In the genomic region with DNA sequence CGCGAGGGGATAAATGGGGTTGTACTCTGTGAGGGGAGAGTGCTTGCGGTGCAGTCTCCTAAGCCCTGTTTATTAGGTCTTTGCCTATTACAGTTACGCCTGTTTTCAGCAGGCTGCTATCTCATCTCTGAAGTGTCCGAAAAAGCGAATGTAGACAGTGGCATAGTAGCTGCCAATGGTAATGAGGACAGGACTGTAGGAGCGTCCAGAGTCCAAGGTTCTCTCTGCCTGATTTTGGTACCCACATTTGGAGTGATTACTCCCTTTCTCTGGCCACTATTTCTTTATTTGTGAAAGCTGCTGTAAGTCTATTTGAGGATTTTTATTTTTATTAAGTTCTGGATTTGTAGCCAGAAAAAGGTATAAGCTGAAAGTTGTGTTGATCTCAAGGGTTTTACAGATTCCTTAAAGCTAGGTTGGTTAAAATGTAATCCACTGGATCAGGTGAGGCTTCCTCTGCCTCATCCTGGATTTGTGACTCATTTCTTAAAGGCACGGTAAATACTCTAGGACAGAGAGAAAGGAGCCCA, we compare ENCODE assay signal across 8 mouse cellular contexts. TPM values are rescaled to one million over a fixed set of nuclear protein-coding genes. Genes with fewer than 3 reads are reported as not detected.
DNase-seq lines count a peak whose midpoint lies in the region; ATAC-seq and TF ChIP-seq lines count a peak whose summit lies in the region.

A gene (minus strand): TSS at position 153 of the 530 bp plus-strand sequence.

- H3K36me3 ChIP-seq in heart, embryonic 12.5 days = no peaks in the 10 kb centered on the region
- H3K36me3 ChIP-seq in kidney, embryonic 15.5 days = no peaks in the 10 kb centered on the region
- H3K36me3 ChIP-seq in macrophage (ENCODE audit: inconsistent target) = no peaks in the 10 kb centered on the region

- TF ChIP-seq POLR2A in cortical plate, adult 2 months (IDR thresholded peaks at IDR 0.05; ENCODE audit: extremely low read depth, insufficient read depth, low read length) = no peak

- peak within 1 kb of the TSS; percentile 67 for H3K9ac ChIP-seq in heart, embryonic 12.5 days
- H3K9ac ChIP-seq in kidney, embryonic 15.5 days = peak within 1 kb of the TSS; percentile 51

- DNase-seq in layer of hippocampus, adult 2 months (ENCODE audit: low spot score in 2 of 2) = no peak
- DNase-seq in layer of hippocampus, adult 9-11 months = no peak
- no peak for DNase-seq in spleen, postnatal 36 days (ENCODE audit: low spot score in 2 of 2)

- no peak for TF ChIP-seq CTCF in layer of hippocampus, adult 2 months (conservative IDR thresholded peaks at IDR 0.05)
- no peak for TF ChIP-seq CTCF in cortical plate, adult 2 months (IDR thresholded peaks at IDR 0.05; ENCODE audit: extremely low read depth, insufficient read depth, low read length)

- no peak for ATAC-seq in heart, embryonic 12.5 days (ENCODE audit: insufficient number of reproducible peaks, low FRiP score)
- no peak for ATAC-seq in kidney, embryonic 15.5 days (replicated peaks; ENCODE audit: low FRiP score)
- no peak for ATAC-seq in cerebellum, adult (ENCODE audit: insufficient number of reproducible peaks, low FRiP score, low TSS enrichment)

- peak within 1 kb of the TSS; percentile 26; the same call in 1 of the 2 replicates for H3K4me3 ChIP-seq in layer of hippocampus, adult 2 months
- no peak within 1 kb of the TSS for H3K4me3 ChIP-seq in cortical plate, adult 2 months (ENCODE audit: insufficient read depth, low read length)
- peak within 1 kb of the TSS; percentile 41 for H3K4me3 ChIP-seq in heart, embryonic 12.5 days
- peak within 1 kb of the TSS; percentile 46 for H3K4me3 ChIP-seq in kidney, embryonic 15.5 days (replicated peaks)
- no peak within 1 kb of the TSS for H3K4me3 ChIP-seq in macrophage (ENCODE audit: inconsistent target)

- 11% methylated on average over 8 of the region's 8 CpGs for WGBS in heart, embryonic 12.5 days
- 13% methylated on average over 8 of the region's 8 CpGs for WGBS in kidney, embryonic 15.5 days
- WGBS in macrophage (ENCODE audit: missing documents) = 66% methylated on average over 8 of the region's 8 CpGs

- H3K9me3 ChIP-seq in heart, embryonic 12.5 days (replicated peaks) = no peaks in the 10 kb centered on the region
- H3K9me3 ChIP-seq in kidney, embryonic 15.5 days (replicated peaks) = no peaks in the 10 kb centered on the region

- peaks cover 8% of the 10 kb centered on the region for H3K79me2 ChIP-seq in macrophage (ENCODE audit: inconsistent target)

- peak within 1 kb of the TSS; percentile 74 for H3K4me2 ChIP-seq in heart, embryonic 12.5 days
- H3K4me2 ChIP-seq in kidney, embryonic 15.5 days = peak within 1 kb of the TSS; percentile 69

- no peaks in the 10 kb centered on the region; the same call in 1 of the 2 replicates for H3K4me1 ChIP-seq in cortical plate, adult 2 months (ENCODE audit: control insufficient read depth, insufficient read depth, low read length)
- peaks cover 12% of the 10 kb centered on the region for H3K4me1 ChIP-seq in heart, embryonic 12.5 days (replicated peaks)
- H3K4me1 ChIP-seq in kidney, embryonic 15.5 days = peaks cover 19% of the 10 kb centered on the region

- H3K27ac ChIP-seq in layer of hippocampus, adult 2 months = no peak within 1 kb of the TSS
- H3K27ac ChIP-seq in cortical plate, adult 2 months (ENCODE audit: insufficient read depth, low read length) = no peak within 1 kb of the TSS
- H3K27ac ChIP-seq in heart, embryonic 12.5 days (ENCODE audit: poor library complexity, severe bottlenecking) = no peak within 1 kb of the TSS
- peak within 1 kb of the TSS; percentile 84 for H3K27ac ChIP-seq in kidney, embryonic 15.5 days
- H3K27ac ChIP-seq in macrophage = no peak within 1 kb of the TSS

- peaks cover 32% of the 10 kb centered on the region for H3K27me3 ChIP-seq in heart, embryonic 12.5 days (replicated peaks)
- H3K27me3 ChIP-seq in kidney, embryonic 15.5 days = peaks cover 13% of the 10 kb centered on the region

RNA-seq across cellular contexts. Expression of the gene that starts here (rescaled TPM):
- total RNA-seq in layer of hippocampus, adult 2 months (2021) = 10 to 100 TPM; 36.1 to 43.1 TPM
- 41.7 and 43.9 TPM in 2 replicates for polyA plus RNA-seq in cortical plate, adult 2 months (2012; rRNA removed)
- polyA plus RNA-seq in heart, embryonic 12.5 days (2016; fragmentation: Nextera tagmentation; extraction: Ambion mirVana) = 59.7 and 60.0 TPM in 2 replicates
- polyA plus RNA-seq in kidney, embryonic 15.5 days (2015; fragmentation: Nextera tagmentation; extraction: Ambion mirVana) = 116 and 128 TPM in 2 replicates
- total RNA-seq in macrophage (2018; cell fraction: chromatin; rRNA removed) = 10 to 100 TPM in 12 of 26 experiments, 1 to 10 TPM in 14; 2.2 to 20.9 (median 9.6) TPM
- 10 to 100 TPM in 25 of 26 experiments, 1 to 10 TPM in 1; 8.0 to 22.3 (median 14.0) TPM for total RNA-seq in macrophage (2018; cell fraction: cytosol; rRNA removed)
- total RNA-seq in macrophage (2018; cell fraction: nucleus; rRNA removed) = 10 to 100 TPM in 10 of 26 experiments, 1 to 10 TPM in 16; 3.4 to 15.4 (median 8.7) TPM
- polyA plus RNA-seq in macrophage (2018) = 14.4 to 23.0 TPM (median 19.4 TPM) in 3 replicates

Comparison
In these comparisons a context has a peak if more than half of its experiments do, and no peak if none do; other contexts are left out.
1. H3K4me3 ChIP-seq: peak in layer of hippocampus, adult 2 months (single experiment), heart, embryonic 12.5 days (single experiment) and kidney, embryonic 15.5 days (single experiment); none in cortical plate, adult 2 months (single experiment) and macrophage (single experiment).